Mouse (Mus musculus) intestine, embryonic 16.5 days (tissue): ENCODE data around the gene Wee1. TPM values are rescaled to one million over a fixed set of nuclear protein-coding genes. Genes with fewer than 3 reads are reported as not detected.
"Not testable (repeated sequence)": the region's sequence is repeated elsewhere in the genome, so short reads cannot be mapped to it uniquely, and the experiment has no call there.

ENCODE experiments used
- ATAC-seq: fragments of 200-750 bp; cut with Nextera tagmentation; 2 replicates; pipeline ENCODE4 v1.8.0; 2017; ENCODE audit warnings: moderate TSS enrichment, moderate library complexity
- H3K27ac ChIP-seq: fragments of 300-500 bp; sonication (generic); 2 replicates; pipeline ENCODE4 v1.5.1; 2014; ENCODE audit warnings: mild to moderate bottlenecking, low read length
- H3K27me3 ChIP-seq: fragments of 300-500 bp; sonication (generic); replicated peaks from 2 replicates; pipeline ENCODE4 v1.6.1; 2014; ENCODE audit warnings: low read length, control low read depth, mixed read lengths; ENCODE audit not compliant: control insufficient read depth, insufficient read depth
- H3K36me3 ChIP-seq: fragments of 300-500 bp; sonication (generic); 2 replicates; pipeline ENCODE4 v1.6.1; 2014; ENCODE audit warnings: low read length, control low read depth; ENCODE audit not compliant: control insufficient read depth, insufficient read depth
- H3K4me1 ChIP-seq: fragments of 300-500 bp; sonication (generic); 2 replicates; pipeline ENCODE4 v1.6.1; 2014; ENCODE audit warnings: low read length, control low read depth, mixed read lengths; ENCODE audit not compliant: control insufficient read depth, insufficient read depth
- H3K4me2 ChIP-seq: fragments of 300-500 bp; sonication (generic); 2 replicates; pipeline ENCODE4 v1.6.1; 2014; ENCODE audit warnings: low read depth, low read length, control low read depth
- H3K4me3 ChIP-seq: fragments of 300-500 bp; sonication (generic); 2 replicates; pipeline ENCODE4 v1.5.1; 2014; ENCODE audit warnings: mild to moderate bottlenecking, low read length
- H3K9ac ChIP-seq: fragments of 300-500 bp; sonication (generic); 2 replicates; pipeline ENCODE4 v1.6.1; 2014; ENCODE audit warnings: low read depth, low read length
- H3K9me3 ChIP-seq: fragments of 300-500 bp; sonication (generic); 2 replicates; pipeline ENCODE4 v1.6.1; 2016; ENCODE audit warnings: low read length, control low read depth; ENCODE audit not compliant: control insufficient read depth
- WGBS: fragments of 180-500 bp; shearing (Covaris S2); extraction: QIAGEN DNeasy Blood & Tissue Kit; methylation state at CpG from one replicate; pipeline ENCODE4 v1.1.7; 2014; 5-methylcytosine and 5-hydroxymethylcytosine counted together
- polyA plus RNA-seq: library from polyadenylated mRNA; unstranded; fragments of >200 nt; fragmentation: Nextera tagmentation; extraction: Ambion mirVana; gene quantifications from 2 replicates; pipeline ENCODE4 v1.2.1, GENCODE M21; 2015

Wee1 gene
- polyA plus RNA-seq, 1 experiment from 2014 or later: 14.3 TPM

- 76% methylated on average over 2 of the region's 2 CpGs for WGBS
- no peaks in the 10 kb centered on the region for H3K36me3 ChIP-seq
- no peak overlapping the region for H3K27ac ChIP-seq
- no peak overlapping the region for H3K4me2 ChIP-seq
- no peaks in the 10 kb centered on the region for H3K27me3 ChIP-seq
- no peak for ATAC-seq
- peaks cover 8% of the 10 kb centered on the region; the same call in 1 of the 2 replicates for H3K4me1 ChIP-seq
- H3K9ac ChIP-seq: no peak overlapping the region
- no peak overlapping the region for H3K4me3 ChIP-seq
- H3K9me3 ChIP-seq: no peaks in the 10 kb centered on the region
These were observed 1.6 kb upstream of the Wee1 start for GRCm38 (mm10) chr7:110120157-110120784.

- H3K27me3 ChIP-seq: no peaks in the 10 kb centered on the region
- no peak for ATAC-seq
- WGBS: 2% methylated on average over 9 of the region's 9 CpGs
These were observed 707 bp upstream of the Wee1 start for GRCm38 (mm10) chr7:110121162-110121515.

GRCm38 (mm10) chr7:110122289-110122564 is 381 bp downstream of the Wee1 start:
- Histone ChIP-seq H3K27ac (peak overlapping the region; percentile 96), H3K4me3 (peak overlapping the region; percentile 99), H3K4me1 (peaks cover 8% of the 10 kb centered on the region; the same call in 1 of the 2 replicates), H3K4me2 (peak overlapping the region; percentile 61), H3K9me3 (no peaks in the 10 kb centered on the region), H3K9ac (peak overlapping the region; percentile 92), H3K36me3 (no peaks in the 10 kb centered on the region), H3K27me3 (no peaks in the 10 kb centered on the region)
- WGBS: 0% methylated on average over 24 of the region's 27 CpGs
- ATAC-seq: no peak; the same call in 1 of the 2 replicates

More at GRCm38 (mm10) chr7:110121162-110121515, 707 bp upstream of the Wee1 start:
- Histone ChIP-seq H3K4me2 (peak overlapping the region; percentile 80), H3K36me3 (no peaks in the 10 kb centered on the region), H3K9me3 (no peaks in the 10 kb centered on the region), H3K27ac (peak overlapping the region; percentile 94), H3K4me1 (peaks cover 8% of the 10 kb centered on the region; the same call in 1 of the 2 replicates), H3K9ac (peak overlapping the region; percentile 92), H3K4me3 (peak overlapping the region; percentile 99)

- WGBS: under 1% methylated on average over 74 of the region's 74 CpGs
- H3K27ac ChIP-seq: peak overlapping the region; percentile 96
- H3K27me3 ChIP-seq: no peaks in the 10 kb centered on the region
- H3K36me3 ChIP-seq: no peaks in the 10 kb centered on the region
- H3K4me2 ChIP-seq: peak overlapping the region; percentile 61
- ATAC-seq: peak; percentile 6
- H3K4me1 ChIP-seq: peaks cover 8% of the 10 kb centered on the region; the same call in 1 of the 2 replicates
- peak overlapping the region; percentile 99 for H3K4me3 ChIP-seq
- peak overlapping the region; percentile 92 for H3K9ac ChIP-seq
- no peaks in the 10 kb centered on the region for H3K9me3 ChIP-seq
These were observed 948 bp downstream of the Wee1 start for GRCm38 (mm10) chr7:110122565-110123422.

GRCm38 (mm10) chr7:110123844-110124555 is 2.2 kb downstream of the Wee1 start:
- H3K9me3 ChIP-seq: no peaks in the 10 kb centered on the region
- no peaks in the 10 kb centered on the region for H3K36me3 ChIP-seq
- H3K27me3 ChIP-seq: no peaks in the 10 kb centered on the region
- ATAC-seq: no peak
- peak overlapping the region; percentile 96 for H3K27ac ChIP-seq
- peaks cover 8% of the 10 kb centered on the region; the same call in 1 of the 2 replicates for H3K4me1 ChIP-seq
- peak overlapping the region; percentile 61 for H3K4me2 ChIP-seq
- peak overlapping the region; percentile 92 for H3K9ac ChIP-seq
- 40% methylated on average over 12 of the region's 12 CpGs for WGBS
- peak overlapping the region; percentile 99 for H3K4me3 ChIP-seq

GRCm38 (mm10) chr7:110128566-110128965 is 6.7 kb downstream of the Wee1 start:
- no peak overlapping the region for H3K4me3 ChIP-seq
- H3K36me3 ChIP-seq: no peaks in the 10 kb centered on the region
- H3K9ac ChIP-seq: no peak overlapping the region
- H3K27ac ChIP-seq: no peak overlapping the region
- ATAC-seq: no peak
- H3K9me3 ChIP-seq: no peaks in the 10 kb centered on the region
- no peak overlapping the region for H3K4me2 ChIP-seq
- 79% methylated on average over 2 of the region's 2 CpGs for WGBS
- H3K4me1 ChIP-seq: peaks cover 5% of the 10 kb centered on the region; the same call in 1 of the 2 replicates
- H3K27me3 ChIP-seq: no peaks in the 10 kb centered on the region

GRCm38 (mm10) chr7:110132272-110132671 is 10.4 kb downstream of the Wee1 start:
- not testable (repeated sequence) for H3K4me1 ChIP-seq, H3K4me2 ChIP-seq, H3K27me3 ChIP-seq, H3K36me3 ChIP-seq, ATAC-seq, H3K9ac ChIP-seq, H3K4me3 ChIP-seq, H3K27ac ChIP-seq, H3K9me3 ChIP-seq
- 72% methylated on average over 2 of the region's 2 CpGs for WGBS

- Histone ChIP-seq H3K9me3 (no peaks in the 10 kb centered on the region), H3K4me3 (no peak overlapping the region), H3K9ac (no peak overlapping the region), H3K27me3 (no peaks in the 10 kb centered on the region), H3K4me2 (no peak overlapping the region), H3K4me1 (no peaks in the 10 kb centered on the region), H3K36me3 (peaks cover 11% of the 10 kb centered on the region), H3K27ac (no peak overlapping the region)
- no peak for ATAC-seq
- 96% methylated on average over 5 of the region's 5 CpGs for WGBS
These were observed 12.1 kb downstream of the Wee1 start for GRCm38 (mm10) chr7:110133988-110134387.

- ATAC-seq: no peak
- Histone ChIP-seq H3K36me3 (peaks cover 27% of the 10 kb centered on the region), H3K27me3 (no peaks in the 10 kb centered on the region), H3K4me1 (no peaks in the 10 kb centered on the region), H3K9ac (no peak overlapping the region), H3K27ac (no peak overlapping the region), H3K4me2 (no peak overlapping the region), H3K9me3 (no peaks in the 10 kb centered on the region), H3K4me3 (no peak overlapping the region)
- WGBS: 92% methylated on average over 2 of the region's 2 CpGs
These were observed 16.7 kb downstream of the Wee1 start for GRCm38 (mm10) chr7:110138538-110138937.
